Mouse (Mus musculus) megakaryocyte, embryonic 14.5 days (primary cell): Measurements from ENCODE around the gene Slc52a3. TPM values are rescaled to one million over a fixed set of nuclear protein-coding genes. Genes with fewer than 3 reads are reported as not detected.
A peak's percentile ranks its signal among the peaks of the same experiment; 100 is the strongest.
"Not testable (repeated sequence)": the region's sequence is repeated elsewhere in the genome, so short reads cannot be mapped to it uniquely, and the experiment has no call there.

Experiments
- H3K27me3 ChIP-seq: replicated peaks from 2 replicates; pipeline ENCODE3; 2012; ENCODE audit warnings: inconsistent platforms
- H3K36me3 ChIP-seq: replicated peaks from 2 replicates; pipeline ENCODE3; 2012; ENCODE audit warnings: low read length, inconsistent platforms, mixed read lengths
- H3K4me1 ChIP-seq: 2 replicates; pipeline ENCODE4 v1.6.1; 2012; ENCODE audit warnings: inconsistent platforms
- H3K4me3 ChIP-seq: replicated peaks from 2 replicates; pipeline ENCODE3; 2012; ENCODE audit warnings: moderate library complexity, mild to moderate bottlenecking, inconsistent platforms
- H3K9me3 ChIP-seq: 2 replicates; pipeline ENCODE4 v1.6.1; 2012; ENCODE audit warnings: inconsistent platforms
- FLI1 ChIP-seq: IDR thresholded peaks from 2 replicates; pipeline ENCODE4 v1.6.1; 2012; ENCODE audit warnings: low read length, inconsistent platforms, mixed read lengths
- GATA1 ChIP-seq: IDR thresholded peaks from 3 replicates; pipeline ENCODE4 v1.6.1; 2012; ENCODE audit warnings: mixed read lengths, low read length, inconsistent platforms, borderline replicate concordance
- polyA plus RNA-seq: library from polyadenylated mRNA; stranded (reverse); fragments of >175 nt; gene quantifications from 2 replicates; pipeline ENCODE4 v1.2.3, GENCODE M21; 2012; ENCODE audit warnings: low replicate concordance; ENCODE audit not compliant: insufficient read depth

The Slc52a3 gene
- polyA plus RNA-seq, 1 experiment: 0.27 TPM

GRCm38 (mm10) chr2:151981268-151981667, 15.0 kb upstream of the Slc52a3 start:
- H3K27me3 ChIP-seq: peaks cover 9% of the 10 kb centered on the region

GRCm38 (mm10) chr2:151982476-151982875, 13.8 kb upstream of the Slc52a3 start:
- no peak for TF ChIP-seq FLI1
- no peak for TF ChIP-seq GATA1
- H3K36me3 ChIP-seq: peaks cover 12% of the 10 kb centered on the region
- no peak overlapping the region for H3K4me3 ChIP-seq
- H3K9me3 ChIP-seq: no peaks in the 10 kb centered on the region
- peaks cover 17% of the 10 kb centered on the region for H3K27me3 ChIP-seq
- H3K4me1 ChIP-seq: peaks cover 40% of the 10 kb centered on the region

More at GRCm38 (mm10) chr2:151981268-151981667, 15.0 kb upstream of the Slc52a3 start:
- Histone ChIP-seq H3K4me3 (no peak overlapping the region), H3K9me3 (no peaks in the 10 kb centered on the region), H3K36me3 (peaks cover 24% of the 10 kb centered on the region), H3K4me1 (peaks cover 51% of the 10 kb centered on the region)
- TF ChIP-seq FLI1 (no peak), GATA1 (no peak)

GRCm38 (mm10) chr2:151984019-151984418, 12.3 kb upstream of the Slc52a3 start:
- TF ChIP-seq FLI1: no peak
- TF ChIP-seq GATA1: no peak
- Histone ChIP-seq H3K27me3 (peaks cover 33% of the 10 kb centered on the region), H3K4me3 (no peak overlapping the region), H3K9me3 (no peaks in the 10 kb centered on the region), H3K36me3 (no peaks in the 10 kb centered on the region), H3K4me1 (peaks cover 25% of the 10 kb centered on the region)

GRCm38 (mm10) chr2:151985426-151986172, 10.7 kb upstream of the Slc52a3 start:
- Histone ChIP-seq H3K4me3 (no peak overlapping the region), H3K9me3 (no peaks in the 10 kb centered on the region), H3K27me3 (peaks cover 35% of the 10 kb centered on the region), H3K36me3 (no peaks in the 10 kb centered on the region), H3K4me1 (peaks cover 9% of the 10 kb centered on the region)
- TF ChIP-seq GATA1 (no peak), FLI1 (no peak)

GRCm38 (mm10) chr2:151986958-151987357, 9.4 kb upstream of the Slc52a3 start:
- TF ChIP-seq GATA1 (no peak), FLI1 (no peak)

GRCm38 (mm10) chr2:151988978-151989377, 7.3 kb upstream of the Slc52a3 start:
- TF ChIP-seq GATA1 (no peak), FLI1 (no peak)
- H3K9me3 ChIP-seq: no peaks in the 10 kb centered on the region
- H3K27me3 ChIP-seq: peaks cover 61% of the 10 kb centered on the region
- peaks cover 19% of the 10 kb centered on the region for H3K4me1 ChIP-seq
- no peaks in the 10 kb centered on the region for H3K36me3 ChIP-seq
- H3K4me3 ChIP-seq: no peak overlapping the region

More at GRCm38 (mm10) chr2:151986958-151987357, 9.4 kb upstream of the Slc52a3 start:
- H3K4me1 ChIP-seq: peaks cover 13% of the 10 kb centered on the region
- H3K9me3 ChIP-seq: no peaks in the 10 kb centered on the region
- no peaks in the 10 kb centered on the region for H3K36me3 ChIP-seq
- no peak overlapping the region for H3K4me3 ChIP-seq
- H3K27me3 ChIP-seq: peaks cover 44% of the 10 kb centered on the region

GRCm38 (mm10) chr2:151990985-151991394, 5.3 kb upstream of the Slc52a3 start:
- H3K36me3 ChIP-seq: no peaks in the 10 kb centered on the region
- H3K4me1 ChIP-seq: peaks cover 28% of the 10 kb centered on the region
- TF ChIP-seq FLI1: no peak
- no peak for TF ChIP-seq GATA1
- H3K4me3 ChIP-seq: no peak overlapping the region
- H3K9me3 ChIP-seq: no peaks in the 10 kb centered on the region
- peaks cover 67% of the 10 kb centered on the region for H3K27me3 ChIP-seq

DNA sequence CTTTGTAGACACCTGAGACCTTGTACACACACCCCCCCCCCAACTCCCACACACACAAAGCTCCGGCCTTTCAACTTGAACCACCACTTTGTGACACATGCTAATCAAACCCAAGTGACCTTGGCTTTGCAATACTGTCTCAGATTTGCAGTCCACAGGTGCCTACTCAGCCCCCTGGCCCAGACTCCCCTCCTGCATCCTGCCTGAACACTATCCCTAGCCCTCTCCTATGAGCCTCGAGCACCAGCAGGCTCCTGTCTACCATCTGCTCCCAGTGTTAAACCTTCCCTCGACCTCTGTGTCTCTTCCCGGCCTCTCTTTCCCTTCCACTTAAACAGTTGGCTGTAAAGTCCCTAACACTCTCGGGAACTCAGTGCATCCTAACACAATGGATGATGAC, 4.9 kb upstream of the Slc52a3 start:
- Histone ChIP-seq H3K27me3 (peaks cover 65% of the 10 kb centered on the region), H3K4me1 (peaks cover 32% of the 10 kb centered on the region)
- no peak for TF ChIP-seq FLI1
- TF ChIP-seq GATA1: no peak

DNA sequence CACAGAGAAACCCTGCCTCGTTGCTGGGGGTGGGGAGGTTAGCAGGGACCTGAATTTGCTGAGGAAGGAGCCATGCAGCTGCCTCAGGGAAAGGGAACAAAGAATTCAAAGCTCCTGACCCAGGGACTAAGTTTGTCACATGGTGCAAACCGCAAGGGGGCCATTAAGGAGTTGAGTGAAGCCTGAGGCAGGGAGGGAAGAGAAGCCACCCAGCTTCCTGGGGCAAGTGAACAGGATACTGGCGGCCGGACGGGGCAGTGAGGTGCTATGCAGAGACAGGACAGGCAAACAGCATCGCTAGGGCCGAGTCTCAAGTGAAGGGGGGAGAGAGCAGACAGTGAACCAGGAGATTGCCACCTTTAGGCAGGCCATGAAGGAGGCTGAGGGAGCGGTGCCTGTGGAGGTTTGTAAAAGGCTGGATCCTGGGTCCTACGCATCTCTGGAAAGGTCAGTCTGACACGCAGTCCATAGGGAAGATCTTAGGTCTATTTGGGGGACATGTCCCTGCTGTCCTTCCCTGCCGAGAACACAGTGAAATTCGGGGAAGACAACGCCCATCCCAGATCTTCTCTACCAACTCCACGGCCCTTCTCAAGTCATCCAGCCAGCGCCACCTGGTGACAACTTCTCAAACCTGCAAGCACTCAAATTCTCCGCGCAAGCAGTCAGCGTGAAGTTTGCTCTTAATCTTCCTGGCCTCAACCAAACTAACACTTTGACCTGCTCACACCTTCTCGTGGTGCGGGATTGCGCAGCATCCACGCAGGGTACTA, 1.8 kb upstream of the Slc52a3 start:
- peaks cover 63% of the 10 kb centered on the region for H3K27me3 ChIP-seq
- no peaks in the 10 kb centered on the region for H3K9me3 ChIP-seq
- H3K36me3 ChIP-seq: no peaks in the 10 kb centered on the region
- peak overlapping the region; percentile 83 for H3K4me3 ChIP-seq
- H3K4me1 ChIP-seq: peaks cover 36% of the 10 kb centered on the region
- TF ChIP-seq FLI1 (no peak), GATA1 (no peak)

More for the DNA sequence above, 4.9 kb upstream of the Slc52a3 start:
- Histone ChIP-seq H3K36me3 (no peaks in the 10 kb centered on the region), H3K4me3 (no peak overlapping the region), H3K9me3 (no peaks in the 10 kb centered on the region)

- Histone ChIP-seq H3K4me1 (peaks cover 42% of the 10 kb centered on the region), H3K27me3 (peaks cover 73% of the 10 kb centered on the region)
- not testable (repeated sequence) for H3K36me3 ChIP-seq, H3K4me3 ChIP-seq, H3K9me3 ChIP-seq
These were observed 872 bp downstream of the Slc52a3 start for GRCm38 (mm10) chr2:151997190-151997575.
